Mouse (Mus musculus) lung, embryonic 14.5 days (tissue): ENCODE data around the gene Plekhj1. TPM values are rescaled to one million over a fixed set of nuclear protein-coding genes. Genes with fewer than 3 reads are reported as not detected.

Experiments
- ATAC-seq: fragments of 200-750 bp; cut with Nextera tagmentation; 2 replicates; pipeline ENCODE4 v1.8.0; 2017; ENCODE audit warnings: mild to moderate bottlenecking, moderate TSS enrichment, moderate library complexity; ENCODE audit not compliant: insufficient read depth
- DNase-seq: peaks from one replicate; pipeline ENCODE4 v3.0.0-alpha.2; 2015
- H3K27ac ChIP-seq: fragments of 300-500 bp; sonication (generic); 2 replicates; pipeline ENCODE4 v1.5.1; 2014; ENCODE audit warnings: low read depth, mild to moderate bottlenecking, moderate library complexity
- H3K27me3 ChIP-seq: fragments of 300-500 bp; sonication (generic); 2 replicates; pipeline ENCODE4 v1.6.1; 2014; ENCODE audit warnings: low read length, control low read depth; ENCODE audit not compliant: insufficient read depth
- H3K36me3 ChIP-seq: fragments of 300-500 bp; sonication (generic); 2 replicates; pipeline ENCODE4 v1.6.1; 2014; ENCODE audit warnings: control low read depth; ENCODE audit not compliant: insufficient read depth
- H3K4me1 ChIP-seq: fragments of 300-500 bp; sonication (generic); 2 replicates; pipeline ENCODE4 v1.6.1; 2014; ENCODE audit warnings: antibody characterized with exemption, control low read depth; ENCODE audit not compliant: insufficient read depth
- H3K4me2 ChIP-seq: fragments of 300-500 bp; sonication (generic); 2 replicates; pipeline ENCODE4 v1.6.1; 2014; ENCODE audit warnings: mild to moderate bottlenecking
- H3K4me3 ChIP-seq: fragments of 300-500 bp; sonication (generic); 2 replicates; pipeline ENCODE4 v1.5.1; 2014; ENCODE audit warnings: low read depth, low read length
- H3K9ac ChIP-seq: fragments of 300-500 bp; sonication (generic); 2 replicates; pipeline ENCODE4 v1.6.1; 2014
- H3K9me3 ChIP-seq: fragments of 300-500 bp; sonication (generic); 2 replicates; pipeline ENCODE4 v1.6.1; 2016; ENCODE audit warnings: low read depth, low read length, control low read depth
- CTCF ChIP-seq: IDR thresholded peaks from 2 replicates; pipeline ENCODE4 v1.5.1; 2016; ENCODE audit warnings: antibody characterized with exemption, low read depth
- WGBS: fragments of 180-500 bp; shearing (Covaris S2); extraction: QIAGEN DNeasy Blood & Tissue Kit; methylation state at CpG from one replicate; pipeline ENCODE4 v1.1.7; 2014; 5-methylcytosine and 5-hydroxymethylcytosine counted together
- polyA plus RNA-seq: library from polyadenylated mRNA; unstranded; fragments of >200 nt; fragmentation: Nextera tagmentation; extraction: Ambion mirVana; gene quantifications from 2 replicates; pipeline ENCODE4 v1.2.1, GENCODE M21; 2014

Plekhj1 gene
- polyA plus RNA-seq, 1 experiment from 2014 or later, result 121 TPM

DNA sequence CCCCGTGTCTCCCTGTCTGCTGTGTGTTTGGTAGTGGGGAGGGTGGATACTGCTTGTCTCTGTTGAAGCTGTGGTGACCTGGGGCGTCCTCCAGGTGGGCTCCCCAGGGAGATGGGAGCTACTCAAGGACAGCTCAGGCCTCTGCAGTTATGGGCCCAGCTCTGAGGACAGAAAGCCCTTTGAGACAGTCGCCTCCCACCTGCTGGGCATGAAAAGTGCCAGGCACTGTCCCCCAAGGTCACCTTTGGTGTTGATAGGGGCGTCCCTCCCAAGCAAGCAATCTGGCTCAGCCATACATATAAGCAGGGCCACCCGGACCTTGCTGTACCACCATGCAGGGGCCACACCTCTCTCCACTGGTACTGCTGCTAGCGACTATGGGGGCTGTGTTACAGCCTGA is 6.5 kb upstream of the Plekhj1 start, which contains the start of gene Amh:
Gene Amh (plus strand): TSS at position 328 of the 400 bp plus-strand sequence.
- Histone ChIP-seq H3K4me2 (no peak within 1 kb of the TSS), H3K9me3 (no peaks in the 10 kb centered on the region), H3K9ac (no peak within 1 kb of the TSS), H3K27me3 (peaks cover 6% of the 10 kb centered on the region), H3K4me1 (peaks cover 19% of the 10 kb centered on the region), H3K27ac (no peak within 1 kb of the TSS), H3K36me3 (peaks cover 49% of the 10 kb centered on the region), H3K4me3 (no peak within 1 kb of the TSS)
- no peak for DNase-seq
- 59% methylated on average over 6 of the region's 6 CpGs for WGBS
- TF ChIP-seq CTCF, result no peak
- ATAC-seq, result no peak

DNA sequence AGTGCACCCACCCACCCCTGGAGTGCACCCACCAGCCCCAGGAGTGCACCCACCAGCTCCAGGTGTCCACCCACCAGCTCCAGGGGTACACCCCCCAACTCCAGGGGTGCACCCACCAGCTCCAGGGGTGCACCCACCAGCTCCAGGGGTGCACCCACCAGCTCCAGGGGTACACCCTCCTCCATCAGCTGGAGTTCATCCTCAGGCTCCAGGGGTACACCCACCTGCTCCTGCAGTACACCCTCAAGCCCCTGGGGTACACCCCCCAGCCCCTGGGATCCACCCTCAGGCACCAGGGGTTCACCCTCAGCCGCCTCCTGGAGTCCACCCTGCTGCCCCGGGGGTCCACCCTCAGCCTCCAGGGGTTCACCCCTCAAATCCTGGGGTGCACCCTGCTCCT is 5.9 kb upstream of the Plekhj1 start:
- Histone ChIP-seq H3K27ac (no peak overlapping the region), H3K27me3 (peaks cover 4% of the 10 kb centered on the region; the same call in 1 of the 2 replicates), H3K4me3 (no peak overlapping the region), H3K4me1 (peaks cover 24% of the 10 kb centered on the region), H3K36me3 (peaks cover 49% of the 10 kb centered on the region), H3K9me3 (no peaks in the 10 kb centered on the region), H3K9ac (no peak overlapping the region), H3K4me2 (no peak overlapping the region)
- no peak for DNase-seq
- TF ChIP-seq CTCF, result no peak
- WGBS, result 95% methylated on average over 2 of the region's 2 CpGs
- ATAC-seq, result no peak

DNA sequence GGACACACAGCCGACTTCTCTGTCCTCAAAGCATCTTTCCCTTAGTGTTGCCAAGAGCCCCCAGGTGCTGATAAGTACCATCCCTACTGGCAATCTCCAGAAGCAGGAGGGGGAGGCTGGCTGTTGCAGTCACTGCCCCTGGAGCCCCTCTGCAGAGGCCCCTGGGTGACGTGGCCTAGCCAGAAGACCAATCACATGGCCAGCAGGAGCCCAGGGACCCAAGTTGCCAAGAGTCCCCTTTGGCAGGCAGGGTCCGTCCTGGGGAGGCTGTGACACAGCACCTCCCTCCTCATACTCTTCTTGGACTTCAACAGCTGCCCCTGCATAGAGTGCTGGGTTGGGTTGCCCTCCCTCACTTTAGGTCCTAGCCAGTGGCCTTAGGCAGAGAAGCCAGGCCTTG is 4.6 kb upstream of the Plekhj1 start:
- 86% methylated on average over 3 of the region's 3 CpGs for WGBS
- Histone ChIP-seq H3K27me3 (peaks cover 4% of the 10 kb centered on the region; the same call in 1 of the 2 replicates), H3K4me3 (no peak overlapping the region), H3K9me3 (no peaks in the 10 kb centered on the region), H3K36me3 (peaks cover 49% of the 10 kb centered on the region), H3K4me1 (peaks cover 16% of the 10 kb centered on the region), H3K4me2 (no peak overlapping the region), H3K9ac (no peak overlapping the region), H3K27ac (no peak overlapping the region)
- DNase-seq (no peak), ATAC-seq (no peak)
- TF ChIP-seq CTCF, result no peak

DNA sequence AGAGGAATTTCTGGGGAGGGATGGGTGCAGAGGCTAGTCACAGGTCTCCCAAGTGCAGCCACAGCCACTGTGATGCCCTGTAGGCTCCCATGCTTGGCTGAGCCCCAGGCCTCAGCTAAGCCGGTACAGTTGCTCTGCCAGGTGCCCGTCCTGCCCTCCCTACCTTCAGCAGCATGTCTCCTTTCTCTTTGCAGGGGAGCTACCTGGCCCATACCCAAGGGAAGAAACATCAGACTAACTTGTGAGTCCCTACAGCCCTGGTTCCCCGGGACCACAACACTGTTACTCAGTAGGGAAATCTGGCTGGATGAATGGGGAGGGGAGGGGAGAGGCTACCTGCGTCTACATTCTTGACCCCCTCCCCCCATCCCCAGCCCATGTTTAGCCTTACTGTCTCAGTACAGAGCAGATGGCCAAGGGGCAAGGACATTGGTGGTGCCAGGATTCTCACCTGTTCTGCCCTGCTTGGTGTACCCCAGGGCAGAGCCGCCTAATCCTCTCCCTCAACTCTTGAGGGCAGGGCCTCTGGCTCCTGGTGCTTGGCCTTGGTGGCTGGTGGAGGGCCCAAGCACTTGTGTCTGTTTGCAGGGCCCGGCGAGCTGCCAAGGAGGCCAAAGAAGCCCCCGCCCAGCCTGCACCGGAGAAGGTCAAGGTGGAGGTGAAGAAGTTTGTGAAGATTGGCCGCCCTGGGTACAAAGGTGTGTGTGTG is 3.9 kb upstream of the Plekhj1 start:
- peaks cover 49% of the 10 kb centered on the region for H3K36me3 ChIP-seq

DNA sequence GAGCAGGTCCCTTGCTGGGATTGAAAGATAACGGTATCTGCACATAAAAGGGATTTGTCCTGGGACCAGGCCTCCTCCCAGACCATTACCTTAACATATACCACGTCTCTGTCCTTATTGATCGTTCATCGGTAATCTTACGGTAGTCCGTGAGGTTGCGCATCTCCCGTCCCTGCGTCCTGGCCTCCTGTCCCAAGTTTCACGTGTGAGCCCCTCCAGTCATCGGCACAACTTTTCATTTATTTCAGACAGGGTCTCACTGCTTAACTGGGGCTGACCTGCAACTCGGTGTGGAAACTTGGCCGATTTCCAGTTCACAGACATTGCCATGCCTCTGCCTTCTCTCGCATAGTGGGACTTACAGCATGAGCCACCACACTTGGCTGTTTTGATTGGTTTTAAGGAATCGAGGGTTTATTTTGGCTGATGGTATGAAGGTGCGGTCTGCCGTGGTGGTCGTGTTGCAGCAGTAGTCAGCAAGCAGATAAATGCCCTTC is 692 bp upstream of the Plekhj1 start:
- Histone ChIP-seq H3K4me2 (peak overlapping the region; percentile 84), H3K27me3 (no peaks in the 10 kb centered on the region), H3K4me1 (peaks cover 12% of the 10 kb centered on the region; the same call in 1 of the 2 replicates), H3K4me3 (peak overlapping the region; percentile 93), H3K36me3 (peaks cover 62% of the 10 kb centered on the region), H3K9me3 (no peaks in the 10 kb centered on the region), H3K9ac (peak overlapping the region; percentile 99), H3K27ac (peak overlapping the region; percentile 97)
- WGBS, result 1% methylated on average over 18 of the region's 18 CpGs
- ATAC-seq (no peak), DNase-seq (peak; percentile 57)
- TF ChIP-seq CTCF, result no peak

More for the DNA sequence above, 3.9 kb upstream of the Plekhj1 start:
- no peak overlapping the region for H3K4me2 ChIP-seq
- H3K4me3 ChIP-seq, result no peak overlapping the region
- no peak for TF ChIP-seq CTCF
- WGBS, result 82% methylated on average over 10 of the region's 10 CpGs
- no peaks in the 10 kb centered on the region for H3K9me3 ChIP-seq
- no peak overlapping the region for H3K9ac ChIP-seq
- H3K27me3 ChIP-seq, result peaks cover 4% of the 10 kb centered on the region; the same call in 1 of the 2 replicates
- ATAC-seq (no peak), DNase-seq (no peak)
- H3K27ac ChIP-seq, result no peak overlapping the region
- peaks cover 12% of the 10 kb centered on the region for H3K4me1 ChIP-seq

DNA sequence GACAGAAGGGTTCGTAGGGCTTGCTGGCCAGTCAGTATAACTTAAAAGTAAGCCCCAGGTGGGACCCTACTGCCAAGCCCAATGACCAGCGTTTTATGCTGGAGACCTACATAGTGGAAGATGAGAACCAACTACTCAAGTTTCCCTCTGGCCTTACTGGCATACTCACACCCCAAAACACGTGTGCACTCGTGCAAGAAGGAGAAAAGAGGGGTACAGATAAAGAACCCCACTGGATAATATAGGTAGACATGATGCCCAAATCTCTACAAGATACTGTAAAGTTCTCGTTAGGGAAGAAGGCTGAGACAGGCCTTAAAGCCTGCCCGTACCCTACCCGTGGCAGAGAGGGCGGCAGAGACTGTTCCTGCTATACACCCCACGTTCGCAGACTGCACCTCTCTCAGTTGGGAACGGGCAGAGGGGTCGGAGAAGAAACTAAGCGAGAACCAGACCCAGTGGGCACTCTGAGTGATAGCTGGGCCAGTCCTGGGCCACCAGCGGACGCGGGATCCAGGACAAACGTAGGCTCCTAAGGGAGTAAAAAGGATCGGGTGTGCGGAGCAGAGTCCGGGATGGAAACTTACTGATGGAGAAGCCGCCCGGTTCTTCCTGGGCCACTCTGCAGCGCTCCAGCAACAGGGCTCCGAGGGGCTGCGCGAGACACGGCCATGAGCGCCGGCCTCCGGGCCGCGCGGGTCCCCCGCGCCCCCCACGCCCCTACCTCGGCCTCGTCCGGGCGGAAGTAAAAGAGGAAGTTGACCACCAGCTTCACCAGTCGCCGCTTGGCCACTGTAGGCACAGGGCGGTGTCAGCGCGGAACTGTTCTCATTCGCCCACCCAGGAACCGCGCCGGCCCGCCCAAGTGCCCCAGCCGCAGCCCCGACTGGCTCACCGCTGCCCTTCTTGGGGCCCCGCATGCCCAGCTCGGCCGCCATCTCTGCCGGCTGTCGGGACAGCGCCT is 958 bp downstream of the Plekhj1 start:
- Histone ChIP-seq H3K4me3 (peak overlapping the region; percentile 93), H3K9ac (peak overlapping the region; percentile 99), H3K9me3 (no peaks in the 10 kb centered on the region), H3K4me1 (peaks cover 12% of the 10 kb centered on the region; the same call in 1 of the 2 replicates), H3K4me2 (peak overlapping the region; percentile 84), H3K36me3 (peaks cover 62% of the 10 kb centered on the region), H3K27ac (peak overlapping the region; percentile 97), H3K27me3 (no peaks in the 10 kb centered on the region)
- no peak for TF ChIP-seq CTCF
- WGBS, result 2% methylated on average over 59 of the region's 59 CpGs
- peak; percentile 70 for ATAC-seq
- no peak for DNase-seq
